Mouse (Mus musculus): ENCODE measurements around the gene Cwf19l1.
"Not testable (repeated sequence)": the region's sequence is repeated elsewhere in the genome, so short reads cannot be mapped to it uniquely, and the experiment has no call there.

Gene Cwf19l1

GRCm38 (mm10) chr19:44135072-44135959 is at the start of gene Cwf19l1:
Cwf19l1 (minus strand) TSS chr19:44135876.
- in situ Hi-C loops (cut with MboI), result no loop called here

GRCm38 (mm10) chr19:44183968-44184367 is 48.3 kb upstream of the Cwf19l1 start:
- in situ Hi-C loops (cut with MboI), result no loop called here

GRCm38 (mm10) chr19:44180502-44180901 is 44.8 kb upstream of the Cwf19l1 start:
- in situ Hi-C loops (cut with MboI), result no loop called here

GRCm38 (mm10) chr19:44176741-44177140 is 41.1 kb upstream of the Cwf19l1 start:
- in situ Hi-C loops (cut with MboI), result no loop called here

GRCm38 (mm10) chr19:44174835-44175234 is 39.2 kb upstream of the Cwf19l1 start:
- in situ Hi-C loops (cut with MboI), result no loop called here

GRCm38 (mm10) chr19:44161515-44161914 is 25.8 kb upstream of the Cwf19l1 start:
- in situ Hi-C loops (cut with MboI), result no loop called here

GRCm38 (mm10) chr19:44159386-44159785 is 23.7 kb upstream of the Cwf19l1 start:
- in situ Hi-C loops (cut with MboI), result no loop called here

GRCm38 (mm10) chr19:44157005-44157404 is 21.3 kb upstream of the Cwf19l1 start:
- in situ Hi-C loops (cut with MboI), result no loop called here

- in situ Hi-C loops (cut with MboI), result no loop called here
These were observed 18.1 kb upstream of the Cwf19l1 start for GRCm38 (mm10) chr19:44153781-44154180.

GRCm38 (mm10) chr19:44148991-44149390 is 13.3 kb upstream of the Cwf19l1 start:
- in situ Hi-C loops (cut with MboI), result no loop called here

GRCm38 (mm10) chr19:44148345-44148744 is 12.7 kb upstream of the Cwf19l1 start:
- in situ Hi-C loops (cut with MboI), result no loop called here

- in situ Hi-C loops (cut with MboI), result no loop called here
These were observed 11.3 kb upstream of the Cwf19l1 start for GRCm38 (mm10) chr19:44146951-44147350.

- in situ Hi-C loops (cut with MboI), result no loop called here
These were observed 10.8 kb upstream of the Cwf19l1 start for GRCm38 (mm10) chr19:44146568-44146879.

GRCm38 (mm10) chr19:44145702-44146567 is 10.3 kb upstream of the Cwf19l1 start, which contains the start of gene Bloc1s2:
Bloc1s2 (minus strand) TSS chr19:44146446.
- in situ Hi-C loops (cut with MboI), result no loop called here

GRCm38 (mm10) chr19:44144366-44144765 is 8.7 kb upstream of the Cwf19l1 start:
- in situ Hi-C loops (cut with MboI), result no loop called here

- in situ Hi-C loops (cut with MboI), result no loop called here
These were observed 347 bp upstream of the Cwf19l1 start for GRCm38 (mm10) chr19:44135960-44136485.

- in situ Hi-C loops (cut with MboI), result no loop called here
These were observed 2.8 kb downstream of the Cwf19l1 start for GRCm38 (mm10) chr19:44132917-44133316.

GRCm38 (mm10) chr19:44128560-44128959 is 7.1 kb downstream of the Cwf19l1 start:
- in situ Hi-C loops (cut with MboI), result no loop called here

GRCm38 (mm10) chr19:44127729-44128497 is 7.8 kb downstream of the Cwf19l1 start:
- in situ Hi-C loops (cut with MboI), result no loop called here

- in situ Hi-C loops (cut with MboI), result no loop called here
These were observed 14.5 kb downstream of the Cwf19l1 start for GRCm38 (mm10) chr19:44121137-44121536.

GRCm38 (mm10) chr19:44120686-44121085 is 15.0 kb downstream of the Cwf19l1 start:
- in situ Hi-C loops (cut with MboI), result not testable (repeated sequence)

- in situ Hi-C loops (cut with MboI), result no loop called here
These were observed 17.9 kb downstream of the Cwf19l1 start for GRCm38 (mm10) chr19:44117793-44118192.
